Mouse (Mus musculus): ENCODE measurements around the gene Rasl10b. TPM values are rescaled to one million over a fixed set of nuclear protein-coding genes. Genes with fewer than 3 reads are reported as not detected.
A peak's percentile ranks its signal among the peaks of the same experiment; 100 is the strongest.

Rasl10b gene
- polyA plus RNA-seq, 1 experiment from 2014 or later = 7.2 TPM

DNA sequence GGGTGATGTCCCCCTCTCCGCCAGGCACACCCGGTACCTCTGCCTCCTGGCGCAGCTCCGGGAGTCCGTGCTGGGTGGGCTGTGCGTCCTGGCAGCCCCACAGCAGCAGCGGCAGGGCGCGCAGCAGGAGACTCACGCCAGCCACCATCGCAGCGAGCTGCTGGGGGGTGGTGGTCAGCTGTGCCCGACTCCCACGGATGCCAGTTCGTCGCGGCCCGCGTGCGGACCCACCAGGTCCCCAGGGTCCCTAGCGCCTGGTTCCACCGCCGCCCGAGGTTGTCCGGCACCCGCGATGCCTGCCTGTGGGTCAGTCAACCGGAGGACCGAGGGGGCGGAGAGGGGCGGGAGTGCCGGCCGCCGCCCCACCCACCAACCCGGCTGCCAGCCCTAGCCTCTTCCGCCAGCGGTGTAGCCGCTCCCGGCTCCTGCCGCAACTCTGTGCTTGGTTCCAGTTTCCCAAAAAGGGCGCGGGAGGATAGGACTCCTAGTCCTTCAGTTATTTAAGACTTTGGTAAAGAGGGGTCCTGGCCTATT, 53.8 kb downstream of the Rasl10b start, which contains the start of gene Mmp28:
Gene Mmp28, minus strand, starts transcription at position 361 of the 534 bp plus-strand sequence.
- no peaks in the 10 kb centered on the region for H3K36me3 ChIP-seq (ENCODE audit: control insufficient read depth, insufficient read depth, low read length)
- under 1% methylated on average over 42 of the region's 42 CpGs for WGBS
- peaks cover 8% of the 10 kb centered on the region; the same call in 1 of the 2 replicates for H3K4me1 ChIP-seq (ENCODE audit: control insufficient read depth, insufficient read depth, low read length)
- H3K27ac ChIP-seq (ENCODE audit: low read depth, low read length) = no peak within 1 kb of the TSS
- ATAC-seq (ENCODE audit: insufficient read depth, low FRiP score, low TSS enrichment) (no peak), DNase-seq (ENCODE audit: low spot score) (peak; percentile 55)
- peak within 1 kb of the TSS; percentile 97 for H3K4me2 ChIP-seq (ENCODE audit: low read depth)
- H3K27me3 ChIP-seq (ENCODE audit: control insufficient read depth, insufficient read depth, low read length) = peaks cover 30% of the 10 kb centered on the region
- peak within 1 kb of the TSS; percentile 65 for H3K9ac ChIP-seq (ENCODE audit: low read length)
- peak within 1 kb of the TSS; percentile 55 for H3K4me3 ChIP-seq (ENCODE audit: low read depth, low read length)
- no peaks in the 10 kb centered on the region for H3K9me3 ChIP-seq (ENCODE audit: control insufficient read depth, low read length)

DNA sequence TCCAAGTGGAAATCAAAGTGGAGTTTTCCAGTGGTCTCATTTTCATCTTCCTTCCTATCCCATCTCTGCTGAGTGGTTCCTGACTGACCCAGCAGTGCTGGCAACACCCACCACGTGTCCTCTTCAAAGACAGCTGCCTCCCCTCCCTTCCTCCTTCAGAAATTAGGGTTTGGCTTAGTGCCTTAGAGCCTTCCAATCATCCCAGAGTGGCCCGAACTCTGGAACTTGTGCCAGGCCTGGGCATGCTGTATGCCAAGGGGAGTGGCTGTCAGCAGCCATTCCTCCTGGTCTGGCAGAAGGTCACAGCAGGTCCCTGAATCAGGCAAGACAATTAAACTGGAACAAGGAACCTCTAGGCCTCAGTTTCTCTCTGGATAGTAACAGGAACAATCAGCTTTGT, 57.0 kb downstream of the Rasl10b start:
- Histone ChIP-seq H3K4me2 (ENCODE audit: low read depth) (no peak overlapping the region), H3K9ac (ENCODE audit: low read length) (no peak overlapping the region), H3K4me3 (ENCODE audit: low read depth, low read length) (no peak overlapping the region), H3K4me1 (ENCODE audit: control insufficient read depth, insufficient read depth, low read length) (peaks cover 8% of the 10 kb centered on the region; the same call in 1 of the 2 replicates), H3K9me3 (ENCODE audit: control insufficient read depth, low read length) (no peaks in the 10 kb centered on the region), H3K27ac (ENCODE audit: low read depth, low read length) (no peak overlapping the region), H3K36me3 (ENCODE audit: control insufficient read depth, insufficient read depth, low read length) (no peaks in the 10 kb centered on the region), H3K27me3 (ENCODE audit: control insufficient read depth, insufficient read depth, low read length) (peaks cover 30% of the 10 kb centered on the region)
- ATAC-seq (ENCODE audit: insufficient read depth, low FRiP score, low TSS enrichment) (no peak), DNase-seq (ENCODE audit: low spot score) (no peak)
- WGBS = 42% methylated on average over 2 of the region's 2 CpGs

DNA sequence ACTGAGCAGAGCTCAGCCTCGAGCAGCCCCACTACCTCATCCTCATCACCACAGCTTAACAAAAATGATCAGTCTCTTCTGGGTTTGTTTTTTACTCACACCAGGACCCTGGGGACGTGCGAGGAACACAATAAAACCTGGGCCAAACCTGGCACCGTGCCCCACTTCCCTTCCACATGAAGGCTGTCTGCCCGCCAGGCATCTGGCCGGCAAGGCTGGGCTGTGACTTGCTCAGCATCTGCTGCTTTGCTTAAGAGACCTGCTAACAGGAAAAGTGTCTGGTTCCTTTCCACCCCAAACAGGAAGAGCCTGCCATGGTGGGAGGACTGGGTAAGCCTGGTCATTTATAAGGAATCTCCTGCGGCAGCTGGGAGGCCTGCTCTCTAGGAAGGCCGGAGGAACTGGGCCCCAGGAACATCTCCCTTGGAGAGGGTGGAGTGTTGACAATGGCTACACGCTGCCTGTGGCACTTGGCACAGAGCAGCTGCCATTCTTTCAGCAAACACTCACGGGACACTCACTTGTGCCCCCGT, 58.2 kb downstream of the Rasl10b start:
- H3K27me3 ChIP-seq (ENCODE audit: control insufficient read depth, insufficient read depth, low read length) = peaks cover 23% of the 10 kb centered on the region
- DNase-seq (ENCODE audit: low spot score) (no peak), ATAC-seq (ENCODE audit: insufficient read depth, low FRiP score, low TSS enrichment) (no peak)
- WGBS = 69% methylated on average over 11 of the region's 11 CpGs
- H3K4me3 ChIP-seq (ENCODE audit: low read depth, low read length) = no peak overlapping the region
- no peaks in the 10 kb centered on the region for H3K36me3 ChIP-seq (ENCODE audit: control insufficient read depth, insufficient read depth, low read length)
- no peaks in the 10 kb centered on the region for H3K9me3 ChIP-seq (ENCODE audit: control insufficient read depth, low read length)
- no peak overlapping the region for H3K27ac ChIP-seq (ENCODE audit: low read depth, low read length)
- H3K4me1 ChIP-seq (ENCODE audit: control insufficient read depth, insufficient read depth, low read length) = peaks cover 8% of the 10 kb centered on the region; the same call in 1 of the 2 replicates
- H3K9ac ChIP-seq (ENCODE audit: low read length) = no peak overlapping the region
- H3K4me2 ChIP-seq (ENCODE audit: low read depth) = no peak overlapping the region

DNA sequence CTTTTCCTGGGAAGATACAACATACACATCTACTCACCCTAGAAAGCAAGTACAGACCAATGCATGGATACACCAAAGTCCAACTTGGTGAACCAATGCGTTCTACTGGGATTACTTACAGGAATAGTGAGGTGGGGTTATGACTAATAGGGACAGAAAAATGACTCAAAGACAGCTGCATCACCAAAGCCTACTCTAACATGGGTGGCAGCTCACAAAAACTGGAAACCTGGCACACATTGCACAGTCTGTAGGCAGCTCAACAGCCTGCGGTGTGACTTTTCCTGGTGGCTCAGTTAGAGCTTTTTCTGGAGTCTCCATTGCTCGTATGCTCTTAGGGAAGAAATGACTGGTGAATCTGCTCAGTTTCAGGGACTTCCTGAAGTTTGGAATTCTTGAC, 59.8 kb downstream of the Rasl10b start:
- no peaks in the 10 kb centered on the region for H3K36me3 ChIP-seq (ENCODE audit: control insufficient read depth, insufficient read depth, low read length)
- H3K27ac ChIP-seq (ENCODE audit: low read depth, low read length) = no peak overlapping the region
- no peak overlapping the region for H3K4me2 ChIP-seq (ENCODE audit: low read depth)
- no peak overlapping the region for H3K9ac ChIP-seq (ENCODE audit: low read length)
- DNase-seq (ENCODE audit: low spot score) (no peak), ATAC-seq (ENCODE audit: insufficient read depth, low FRiP score, low TSS enrichment) (no peak)
- WGBS = 94% methylated on average over 3 of the region's 3 CpGs
- H3K4me1 ChIP-seq (ENCODE audit: control insufficient read depth, insufficient read depth, low read length) = no peaks in the 10 kb centered on the region
- peaks cover 7% of the 10 kb centered on the region for H3K27me3 ChIP-seq (ENCODE audit: control insufficient read depth, insufficient read depth, low read length)
- H3K9me3 ChIP-seq (ENCODE audit: control insufficient read depth, low read length) = no peaks in the 10 kb centered on the region
- no peak overlapping the region for H3K4me3 ChIP-seq (ENCODE audit: low read depth, low read length)

Other genes with a start within 250 kb of the Rasl10b start
- gene Slfn4, start 234.0 kb upstream of the Rasl10b start, polyA plus RNA-seq (2014; fragmentation: Nextera tagmentation; extraction: Ambion mirVana) = not detected in 2 replicates
- gene Slfn3, start 217.8 kb upstream of the Rasl10b start, polyA plus RNA-seq (2014; fragmentation: Nextera tagmentation; extraction: Ambion mirVana) = not detected in 2 replicates
- gene Slfn14, start 122.4 kb upstream of the Rasl10b start, polyA plus RNA-seq (2014; fragmentation: Nextera tagmentation; extraction: Ambion mirVana) = 0.82 and 1.1 TPM in 2 replicates
- 134 and 137 TPM in 2 replicates for gene Ap2b1, start 110.1 kb upstream of the Rasl10b start, polyA plus RNA-seq (2014; fragmentation: Nextera tagmentation; extraction: Ambion mirVana)
- gene Pex12, start 106.6 kb upstream of the Rasl10b start, polyA plus RNA-seq (2014; fragmentation: Nextera tagmentation; extraction: Ambion mirVana) = 17.0 and 17.9 TPM in 2 replicates
- gene Gas2l2, start 20.3 kb downstream of the Rasl10b start, polyA plus RNA-seq (2014; fragmentation: Nextera tagmentation; extraction: Ambion mirVana) = 0.08 TPM in 1 of 2 replicates, not detected in the other
- gene 1700020L24Rik, start 28.5 kb downstream of the Rasl10b start, polyA plus RNA-seq (2014; fragmentation: Nextera tagmentation; extraction: Ambion mirVana) = 0.31 and 0.92 TPM in 2 replicates
- gene Mmp28, start 53.9 kb downstream of the Rasl10b start, polyA plus RNA-seq (2014; fragmentation: Nextera tagmentation; extraction: Ambion mirVana) = 3.1 and 3.2 TPM in 2 replicates
- 9.1 TPM in 2 replicates for gene Taf15, start 63.9 kb downstream of the Rasl10b start, polyA plus RNA-seq (2014; fragmentation: Nextera tagmentation; extraction: Ambion mirVana)
- gene Heatr9, start 113.0 kb downstream of the Rasl10b start, polyA plus RNA-seq (2014; fragmentation: Nextera tagmentation; extraction: Ambion mirVana) = not detected in 2 replicates
- not detected in 2 replicates for gene Ccl5, start 121.4 kb downstream of the Rasl10b start, polyA plus RNA-seq (2014; fragmentation: Nextera tagmentation; extraction: Ambion mirVana)
- 0.88 and 3.2 TPM in 2 replicates for gene Ccl9, start 169.5 kb downstream of the Rasl10b start, polyA plus RNA-seq (2014; fragmentation: Nextera tagmentation; extraction: Ambion mirVana)
- gene Ccl6, start 183.9 kb downstream of the Rasl10b start, polyA plus RNA-seq (2014; fragmentation: Nextera tagmentation; extraction: Ambion mirVana) = 1.3 and 2.5 TPM in 2 replicates
- gene Rpl9-ps1, start 236.5 kb downstream of the Rasl10b start, polyA plus RNA-seq (2014; fragmentation: Nextera tagmentation; extraction: Ambion mirVana) = not detected in 2 replicates
- gene Ccl3, start 240.2 kb downstream of the Rasl10b start, polyA plus RNA-seq (2014; fragmentation: Nextera tagmentation; extraction: Ambion mirVana) = 0.95 and 1.0 TPM in 2 replicates

Measured in neural tube, embryonic 11.5 days (tissue).